Mouse (Mus musculus): ENCODE measurements around the gene Trrap. TPM values are rescaled to one million over a fixed set of nuclear protein-coding genes. Genes with fewer than 3 reads are reported as not detected.

Trrap gene
- polyA plus RNA-seq, 1 experiment from 2014 or later = 69.1 TPM

DNA sequence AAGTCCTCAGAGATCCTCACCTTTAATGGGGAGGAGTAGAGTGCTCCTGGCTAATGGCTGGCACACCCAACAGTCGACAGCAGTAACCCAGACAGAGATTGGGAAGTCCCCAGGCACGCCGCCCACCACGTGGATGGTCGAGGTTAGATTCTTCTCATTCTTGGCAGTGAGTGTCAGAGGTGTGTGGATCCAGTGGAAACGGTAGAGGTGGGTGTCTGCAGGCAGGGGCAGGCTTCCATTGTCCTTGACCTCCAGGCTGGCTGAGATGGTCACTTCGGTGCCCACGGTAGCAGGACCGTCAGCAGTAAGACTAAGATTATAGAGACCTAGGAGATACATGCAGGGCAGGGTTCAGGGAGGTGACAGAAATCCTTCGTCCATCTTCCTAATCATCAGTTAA, 12.3 kb upstream of the Trrap start:
- Histone ChIP-seq H3K4me1 (replicated peaks) (peaks cover 28% of the 10 kb centered on the region), H3K27ac (replicated peaks) (no peak overlapping the region), H3K27me3 (no peaks in the 10 kb centered on the region), H3K9ac (no peak overlapping the region), H3K36me3 (peaks cover 21% of the 10 kb centered on the region; the same call in 1 of the 2 replicates), H3K4me2 (no peak overlapping the region), H3K9me3 (no peaks in the 10 kb centered on the region), H3K4me3 (no peak overlapping the region)
- WGBS = 80% methylated on average over 10 of the region's 10 CpGs
- no peak for ATAC-seq (ENCODE audit: low FRiP score, low read depth)

DNA sequence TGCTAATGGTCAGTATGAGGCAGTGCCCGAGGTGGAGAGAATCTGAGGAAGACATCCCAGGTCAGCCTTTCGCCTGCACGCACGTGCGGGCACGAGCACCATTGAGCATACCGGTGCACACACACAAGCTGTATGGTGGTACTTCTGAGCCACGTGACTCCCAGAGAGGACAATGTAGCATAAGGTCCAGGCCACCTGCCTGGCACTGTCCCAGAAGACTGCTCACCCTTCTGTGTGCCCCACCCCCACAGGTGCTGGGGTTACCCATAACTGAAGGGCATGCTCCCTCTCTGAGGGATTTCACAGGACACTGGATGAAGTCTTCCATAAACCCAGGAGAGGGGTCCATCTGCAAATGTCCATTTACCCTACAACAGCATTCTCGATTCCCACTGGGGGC, 10.1 kb upstream of the Trrap start:
- Histone ChIP-seq H3K27ac (replicated peaks) (no peak overlapping the region), H3K4me1 (replicated peaks) (peaks cover 29% of the 10 kb centered on the region), H3K9ac (no peak overlapping the region), H3K9me3 (no peaks in the 10 kb centered on the region), H3K27me3 (no peaks in the 10 kb centered on the region), H3K4me2 (no peak overlapping the region), H3K36me3 (peaks cover 11% of the 10 kb centered on the region; the same call in 1 of the 2 replicates), H3K4me3 (no peak overlapping the region)
- no peak for ATAC-seq (ENCODE audit: low FRiP score, low read depth)
- 87% methylated on average over 9 of the region's 9 CpGs for WGBS

DNA sequence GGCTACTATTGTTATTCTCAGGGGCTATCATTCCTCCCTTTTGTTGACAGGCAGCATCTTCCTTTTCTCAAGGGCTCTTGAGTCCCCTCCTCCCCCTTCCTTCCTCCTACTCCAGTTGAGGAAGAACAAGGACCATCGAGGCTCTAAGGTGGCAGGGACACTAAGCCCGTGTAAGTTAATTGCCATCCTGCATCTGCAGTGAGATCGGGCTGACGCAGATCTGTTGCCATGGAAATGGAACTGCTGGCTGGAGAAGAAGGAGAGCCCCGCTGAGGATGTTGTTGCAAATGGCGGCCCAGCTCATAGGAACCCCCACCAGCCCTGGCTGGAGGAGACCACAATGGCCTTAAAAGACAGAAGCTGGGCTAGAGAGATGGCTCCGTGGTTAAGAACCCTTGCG, 9.1 kb upstream of the Trrap start:
- Histone ChIP-seq H3K9ac (no peak overlapping the region), H3K4me2 (peak overlapping the region; percentile 54)
- WGBS = 7% methylated on average over 8 of the region's 8 CpGs

DNA sequence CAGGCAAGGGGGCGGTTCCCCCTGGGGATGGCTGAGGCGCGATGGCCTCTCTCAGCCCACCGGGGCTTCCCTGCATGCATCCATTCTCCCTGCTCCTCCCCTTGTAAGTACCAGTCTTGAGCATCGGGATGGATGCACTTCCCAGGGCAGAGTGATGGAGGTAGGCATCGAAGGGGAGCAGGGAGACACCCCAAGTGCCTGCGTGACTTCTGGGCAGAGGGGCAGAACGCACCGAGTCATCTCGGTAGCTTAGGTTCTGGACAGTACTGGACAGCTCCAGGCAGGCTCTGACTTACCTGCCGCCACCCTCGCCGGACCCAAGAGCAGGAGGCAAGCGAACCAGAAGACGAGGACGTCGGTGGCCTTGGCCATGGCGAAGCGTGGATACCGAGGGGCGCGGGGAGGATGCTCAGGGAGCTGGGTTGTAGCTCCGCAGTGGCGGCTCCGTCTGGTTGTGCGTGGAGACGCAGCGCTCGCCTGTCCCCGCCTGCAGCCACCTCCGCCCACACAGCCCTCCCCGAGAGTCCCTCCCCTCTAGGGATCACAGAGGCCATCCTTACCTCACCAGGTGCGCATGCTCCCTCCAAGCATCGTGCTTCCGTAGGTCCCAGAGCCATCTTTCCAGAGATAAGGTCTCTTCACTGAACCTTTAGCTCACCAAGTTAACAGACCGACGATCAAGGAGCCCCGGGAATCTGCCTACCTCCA, 6.2 kb upstream of the Trrap start, which contains the start of gene Tmem130:
Gene Tmem130 (minus strand): TSS at position 658 of the 708 bp plus-strand sequence.
- peak within 1 kb of the TSS; percentile 54 for H3K4me2 ChIP-seq
- H3K4me1 ChIP-seq (replicated peaks) = peaks cover 29% of the 10 kb centered on the region
- ATAC-seq (ENCODE audit: low FRiP score, low read depth) = peak; percentile 92
- peak within 1 kb of the TSS; percentile 79 for H3K9ac ChIP-seq
- 1% methylated on average over 38 of the region's 38 CpGs for WGBS
- no peaks in the 10 kb centered on the region for H3K27me3 ChIP-seq
- peak within 1 kb of the TSS; percentile 86 for H3K27ac ChIP-seq (replicated peaks)
- peak within 1 kb of the TSS; percentile 64 for H3K4me3 ChIP-seq
- no peaks in the 10 kb centered on the region for H3K9me3 ChIP-seq
- no peaks in the 10 kb centered on the region for H3K36me3 ChIP-seq

More for the DNA sequence above, 9.1 kb upstream of the Trrap start:
- H3K4me1 ChIP-seq (replicated peaks) = peaks cover 29% of the 10 kb centered on the region
- no peaks in the 10 kb centered on the region for H3K9me3 ChIP-seq
- H3K36me3 ChIP-seq = peaks cover 8% of the 10 kb centered on the region; the same call in 1 of the 2 replicates
- H3K27me3 ChIP-seq = no peaks in the 10 kb centered on the region
- peak overlapping the region; percentile 58 for H3K27ac ChIP-seq (replicated peaks)
- H3K4me3 ChIP-seq = peak overlapping the region; percentile 2; the same call in 1 of the 2 replicates
- no peak for ATAC-seq (ENCODE audit: low FRiP score, low read depth)

DNA sequence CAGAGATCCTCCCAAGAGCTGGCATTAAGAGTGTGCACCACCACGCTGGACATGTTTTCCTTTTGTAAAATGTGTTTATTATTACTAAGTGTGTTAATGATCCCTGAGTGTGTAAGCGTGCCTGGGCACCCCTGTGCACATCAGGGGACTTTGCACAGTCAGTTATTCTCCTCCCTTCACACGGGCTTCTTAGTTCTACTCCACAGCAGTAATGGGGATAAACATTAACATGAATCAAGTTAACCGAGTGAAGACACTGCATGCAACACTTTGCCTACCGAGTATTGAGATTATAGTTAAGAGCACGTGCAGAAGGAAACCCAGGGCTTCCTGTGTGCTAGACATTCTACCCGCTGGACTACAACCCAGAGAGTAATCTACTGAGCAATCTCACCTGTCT, 1.5 kb upstream of the Trrap start:
- H3K9ac ChIP-seq = no peak overlapping the region
- H3K27me3 ChIP-seq = no peaks in the 10 kb centered on the region
- H3K4me2 ChIP-seq = no peak overlapping the region
- H3K4me3 ChIP-seq = no peak overlapping the region
- H3K9me3 ChIP-seq = no peaks in the 10 kb centered on the region
- peaks cover 6% of the 10 kb centered on the region; the same call in 1 of the 2 replicates for H3K36me3 ChIP-seq
- peaks cover 13% of the 10 kb centered on the region for H3K4me1 ChIP-seq (replicated peaks)
- WGBS = 78% methylated on average over 7 of the region's 7 CpGs
- no peak overlapping the region for H3K27ac ChIP-seq (replicated peaks)
- no peak for ATAC-seq (ENCODE audit: low FRiP score, low read depth)

DNA sequence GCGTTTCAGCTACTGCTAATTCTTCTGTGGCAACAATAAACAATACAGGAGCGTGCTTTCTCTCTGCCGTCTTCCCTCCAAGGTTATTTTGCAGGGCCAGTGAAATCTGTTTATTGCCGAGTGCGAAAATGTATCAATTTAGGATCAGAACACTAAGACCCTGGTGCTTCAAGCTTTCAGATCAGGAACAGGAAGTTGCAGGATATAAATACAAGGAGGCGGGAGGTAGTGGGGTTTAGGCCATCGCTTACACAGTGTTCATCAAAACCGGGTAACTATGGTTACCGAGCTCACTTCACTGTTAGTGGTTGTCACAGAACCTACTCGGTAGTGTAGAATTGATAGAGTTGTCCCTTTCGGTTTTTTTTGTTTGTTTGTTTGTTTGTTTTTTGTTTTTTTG, 886 bp upstream of the Trrap start:
- H3K9ac ChIP-seq = no peak overlapping the region
- no peak for ATAC-seq (ENCODE audit: low FRiP score, low read depth)
- H3K4me2 ChIP-seq = no peak overlapping the region
- no peaks in the 10 kb centered on the region for H3K9me3 ChIP-seq
- H3K27me3 ChIP-seq = no peaks in the 10 kb centered on the region
- peaks cover 13% of the 10 kb centered on the region for H3K4me1 ChIP-seq (replicated peaks)
- no peak overlapping the region for H3K4me3 ChIP-seq
- no peak overlapping the region for H3K27ac ChIP-seq (replicated peaks)
- whole genome bisulfite sequencing = 80% methylated on average over 11 of the region's 11 CpGs
- peaks cover 11% of the 10 kb centered on the region for H3K36me3 ChIP-seq

DNA sequence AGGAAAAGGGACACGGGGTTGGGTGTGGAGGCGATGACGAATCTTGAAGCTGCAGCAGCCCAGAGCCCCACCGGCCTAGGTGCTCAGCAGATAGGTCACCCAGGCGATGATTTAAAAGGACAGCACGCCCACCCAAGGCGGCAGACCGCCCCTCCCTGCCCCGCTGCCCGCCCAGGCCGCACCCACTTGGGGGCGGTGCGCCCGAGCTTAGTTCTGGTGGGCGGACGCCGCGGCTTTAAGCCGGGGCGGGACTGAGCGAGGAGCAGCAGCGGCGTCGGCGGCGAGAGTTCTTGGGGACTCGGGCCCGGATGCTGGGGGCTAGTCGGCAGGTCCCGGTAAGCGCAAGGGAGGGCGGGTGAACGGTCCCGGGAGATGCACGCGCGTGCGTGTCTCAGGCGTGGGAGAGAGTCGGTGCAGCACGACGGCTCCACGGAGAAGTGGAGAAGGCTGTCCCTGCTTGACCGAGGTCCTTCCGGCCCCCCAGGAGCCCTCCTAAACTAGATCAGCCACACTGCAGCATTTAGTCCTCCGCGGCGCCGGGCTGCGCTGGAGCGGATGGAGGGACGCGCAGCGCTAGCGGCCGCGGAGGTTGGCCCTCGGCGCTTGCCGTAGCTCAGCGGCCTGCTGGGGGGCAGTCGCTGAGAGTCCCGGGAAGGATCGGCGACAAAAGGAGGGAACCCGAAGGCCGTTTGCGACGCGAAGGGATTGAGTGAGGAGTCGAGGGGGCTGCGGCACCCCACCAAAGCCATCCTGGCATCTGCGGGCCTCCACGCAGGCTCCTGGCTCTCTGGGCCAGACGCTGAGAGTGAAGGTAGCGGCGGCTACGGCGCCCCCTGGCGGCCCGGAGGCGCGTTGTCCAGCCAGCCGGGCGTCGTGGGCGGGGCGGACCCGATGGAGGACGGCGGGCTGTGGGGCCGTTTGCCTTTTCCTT, 644 bp downstream of the Trrap start:
- peak overlapping the region; percentile 99 for H3K27ac ChIP-seq (replicated peaks)
- H3K27me3 ChIP-seq = no peaks in the 10 kb centered on the region
- peak; percentile 92 for ATAC-seq (ENCODE audit: low FRiP score, low read depth)
- H3K4me3 ChIP-seq = peak overlapping the region; percentile 96
- peak overlapping the region; percentile 98 for H3K9ac ChIP-seq
- under 1% methylated on average over 90 of the region's 92 CpGs for WGBS
- no peaks in the 10 kb centered on the region for H3K9me3 ChIP-seq
- peaks cover 13% of the 10 kb centered on the region for H3K4me1 ChIP-seq (replicated peaks)
- H3K4me2 ChIP-seq = peak overlapping the region; percentile 82
- H3K36me3 ChIP-seq = peaks cover 23% of the 10 kb centered on the region

DNA sequence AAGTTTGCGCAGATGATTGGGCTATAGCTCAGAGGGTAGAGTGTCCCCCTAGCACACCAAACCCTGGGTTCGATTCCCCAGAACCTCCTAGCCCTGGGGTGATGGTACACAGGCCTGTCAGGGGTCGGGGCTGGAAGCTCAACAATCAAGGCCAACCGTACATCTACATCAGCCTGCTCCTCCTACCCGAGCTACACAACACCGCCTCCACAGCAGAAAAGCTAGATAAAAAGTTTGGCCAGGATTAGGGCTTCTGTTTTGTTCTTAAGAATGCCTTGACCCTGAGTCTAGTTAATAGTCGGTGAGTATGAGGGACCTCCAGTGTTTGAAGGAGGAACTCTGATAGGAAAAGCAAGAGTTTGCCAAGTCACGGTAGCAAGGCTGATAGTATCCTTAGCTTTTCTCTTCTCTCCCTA, 1.5 kb downstream of the Trrap start:
- peak overlapping the region; percentile 99 for H3K27ac ChIP-seq (replicated peaks)
- peak overlapping the region; percentile 82 for H3K4me2 ChIP-seq
- H3K4me3 ChIP-seq = peak overlapping the region; percentile 96
- WGBS = 34% methylated on average over 8 of the region's 8 CpGs
- peaks cover 13% of the 10 kb centered on the region for H3K4me1 ChIP-seq (replicated peaks)
- H3K36me3 ChIP-seq = peaks cover 23% of the 10 kb centered on the region
- H3K9me3 ChIP-seq = no peaks in the 10 kb centered on the region
- peak overlapping the region; percentile 98 for H3K9ac ChIP-seq
- no peaks in the 10 kb centered on the region for H3K27me3 ChIP-seq
- ATAC-seq (ENCODE audit: low FRiP score, low read depth) = peak; percentile 19; the same call in 1 of the 2 replicates

DNA sequence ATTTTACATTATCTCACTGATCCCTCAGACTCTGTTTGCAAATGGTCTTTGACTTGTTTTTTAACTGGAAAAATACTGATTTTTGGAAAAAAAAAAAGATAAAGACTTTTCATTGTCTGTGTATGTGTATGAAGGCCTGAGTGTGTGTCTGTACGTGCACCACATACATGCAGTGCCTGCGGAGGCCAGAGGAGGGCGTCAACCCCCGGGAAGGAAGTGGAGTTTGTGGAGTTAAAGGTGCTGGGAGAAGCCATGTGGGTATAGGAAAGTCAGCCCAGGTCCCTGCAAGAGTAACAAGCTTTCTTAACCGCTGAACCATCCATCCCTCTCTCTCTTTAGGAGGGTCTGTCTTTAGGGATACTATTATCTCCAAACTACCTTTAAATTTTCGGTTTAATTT, 5.7 kb downstream of the Trrap start:
- Histone ChIP-seq H3K9ac (no peak overlapping the region), H3K9me3 (no peaks in the 10 kb centered on the region), H3K36me3 (peaks cover 39% of the 10 kb centered on the region), H3K27ac (replicated peaks) (no peak overlapping the region), H3K4me3 (no peak overlapping the region), H3K4me1 (replicated peaks) (peaks cover 13% of the 10 kb centered on the region), H3K27me3 (no peaks in the 10 kb centered on the region), H3K4me2 (no peak overlapping the region)
- 94% methylated on average over 6 of the region's 6 CpGs for WGBS
- no peak for ATAC-seq (ENCODE audit: low FRiP score, low read depth)

DNA sequence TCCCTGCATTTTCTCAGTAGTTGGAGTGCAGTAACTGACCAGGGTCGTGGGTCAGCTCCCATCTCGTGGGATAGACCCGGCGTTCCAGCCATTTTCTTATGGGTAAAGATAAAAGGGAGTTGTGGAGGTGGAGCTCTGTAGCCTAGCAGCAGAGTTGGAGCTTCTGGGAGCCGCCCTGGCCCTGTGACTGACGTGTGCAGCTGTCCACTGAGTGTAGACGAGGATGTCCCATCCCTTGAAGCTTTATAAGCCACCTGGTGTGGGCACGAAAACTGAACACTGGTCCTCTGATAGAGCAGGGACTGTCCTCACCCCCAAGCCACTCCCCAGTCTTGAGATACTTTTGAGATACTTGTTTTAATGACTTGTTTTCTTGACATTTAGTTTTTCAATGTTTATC, 13.1 kb downstream of the Trrap start:
- no peaks in the 10 kb centered on the region for H3K4me1 ChIP-seq (replicated peaks)
- no peaks in the 10 kb centered on the region for H3K27me3 ChIP-seq
- no peak overlapping the region for H3K4me3 ChIP-seq
- WGBS = 85% methylated on average over 8 of the region's 8 CpGs
- no peak for ATAC-seq (ENCODE audit: low FRiP score, low read depth)
- H3K9ac ChIP-seq = no peak overlapping the region
- no peak overlapping the region for H3K4me2 ChIP-seq
- H3K27ac ChIP-seq (replicated peaks) = no peak overlapping the region
- peaks cover 88% of the 10 kb centered on the region for H3K36me3 ChIP-seq
- H3K9me3 ChIP-seq = no peaks in the 10 kb centered on the region

DNA sequence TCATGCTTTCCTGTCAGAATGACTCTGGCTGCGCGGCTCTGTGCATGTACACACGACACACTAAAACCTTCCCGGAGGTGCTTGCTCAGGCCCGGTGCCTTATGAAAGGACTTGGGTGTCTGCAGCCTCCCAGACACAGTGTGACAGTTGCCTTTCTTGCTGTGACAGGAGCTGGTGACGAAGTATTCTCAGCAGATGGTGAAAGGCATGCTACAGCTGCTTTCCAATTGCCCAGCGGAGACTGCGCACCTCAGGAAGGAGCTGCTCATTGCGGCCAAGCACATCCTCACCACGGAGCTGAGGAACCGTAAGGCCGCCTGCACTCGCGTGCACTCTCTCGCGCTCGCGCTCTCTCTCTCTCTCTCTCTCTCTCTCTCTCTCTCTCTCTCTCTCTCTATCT, 18.9 kb downstream of the Trrap start:
- Histone ChIP-seq H3K36me3 (peaks cover 94% of the 10 kb centered on the region), H3K9me3 (no peaks in the 10 kb centered on the region), H3K4me2 (no peak overlapping the region), H3K27me3 (no peaks in the 10 kb centered on the region), H3K9ac (no peak overlapping the region), H3K27ac (replicated peaks) (no peak overlapping the region), H3K4me3 (no peak overlapping the region), H3K4me1 (replicated peaks) (no peaks in the 10 kb centered on the region)
- 94% methylated on average over 18 of the region's 18 CpGs for WGBS
- no peak for ATAC-seq (ENCODE audit: low FRiP score, low read depth)

DNA sequence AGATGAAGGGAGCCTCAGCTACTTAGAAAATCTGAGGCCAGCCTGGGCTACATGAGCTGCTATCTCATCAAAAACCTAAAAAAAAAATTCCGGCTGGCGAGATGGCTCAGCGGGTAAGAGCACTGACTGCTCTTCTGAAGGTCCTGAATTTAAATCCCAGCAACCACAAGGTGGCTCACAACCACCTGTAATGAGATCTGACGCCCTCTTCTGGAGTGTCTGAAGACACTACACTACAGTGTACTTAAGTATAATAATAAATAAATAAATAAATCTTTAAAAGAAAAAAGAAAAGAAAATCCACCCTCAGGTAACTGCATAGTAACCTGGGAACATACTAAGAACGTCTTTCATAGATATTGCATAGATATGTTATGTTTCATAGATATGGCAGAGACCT, 25.8 kb downstream of the Trrap start:
- ATAC-seq (ENCODE audit: low FRiP score, low read depth) = no peak
- Histone ChIP-seq H3K36me3 (peaks cover 99% of the 10 kb centered on the region), H3K9me3 (no peaks in the 10 kb centered on the region), H3K9ac (no peak overlapping the region), H3K4me2 (no peak overlapping the region), H3K27ac (replicated peaks) (no peak overlapping the region), H3K27me3 (no peaks in the 10 kb centered on the region), H3K4me3 (no peak overlapping the region), H3K4me1 (replicated peaks) (no peaks in the 10 kb centered on the region)
- WGBS = 89% methylated on average over 5 of the region's 5 CpGs
